Mouse (Mus musculus): ENCODE data around the gene Zfp53. TPM values are rescaled to one million over a fixed set of nuclear protein-coding genes. Genes with fewer than 3 reads are reported as not detected.

Gene Zfp53
- polyA plus RNA-seq, 1 experiment from 2014 or later = 5.6 TPM

Other genes starting within 250 kb of the Zfp53 start
- not detected in 2 replicates for gene Vmn1r235, start 232.6 kb upstream of the Zfp53 start, polyA plus RNA-seq (2016; fragmentation: Nextera tagmentation; extraction: Ambion mirVana)
- not detected in 2 replicates for gene Vmn1r236, start 206.1 kb upstream of the Zfp53 start, polyA plus RNA-seq (2016; fragmentation: Nextera tagmentation; extraction: Ambion mirVana)
- not detected in 2 replicates for gene Vmn1r237, start 177.1 kb upstream of the Zfp53 start, polyA plus RNA-seq (2016; fragmentation: Nextera tagmentation; extraction: Ambion mirVana)
- gene Zfp677, start 105.2 kb upstream of the Zfp53 start, polyA plus RNA-seq (2016; fragmentation: Nextera tagmentation; extraction: Ambion mirVana) = 1.6 and 2.5 TPM in 2 replicates
- 3.3 and 3.4 TPM in 2 replicates for gene Zfp54, start 65.8 kb upstream of the Zfp53 start, polyA plus RNA-seq (2016; fragmentation: Nextera tagmentation; extraction: Ambion mirVana)
- gene Zfp51, start 38.6 kb upstream of the Zfp53 start, polyA plus RNA-seq (2016; fragmentation: Nextera tagmentation; extraction: Ambion mirVana) = 9.7 and 10.1 TPM in 2 replicates
- gene Zfp52, start 46.5 kb downstream of the Zfp53 start, polyA plus RNA-seq (2016; fragmentation: Nextera tagmentation; extraction: Ambion mirVana) = 2.6 and 2.9 TPM in 2 replicates
- 14.4 and 15.1 TPM in 2 replicates for gene Zfp948, start 78.0 kb downstream of the Zfp53 start, polyA plus RNA-seq (2016; fragmentation: Nextera tagmentation; extraction: Ambion mirVana)
- gene Zfp983, start 161.6 kb downstream of the Zfp53 start, polyA plus RNA-seq (2016; fragmentation: Nextera tagmentation; extraction: Ambion mirVana) = 4.3 and 5.1 TPM in 2 replicates
- gene Gm10226, start 202.9 kb downstream of the Zfp53 start, polyA plus RNA-seq (2016; fragmentation: Nextera tagmentation; extraction: Ambion mirVana) = 3.1 and 4.6 TPM in 2 replicates
- 8.1 and 8.7 TPM in 2 replicates for gene Zfp760, start 218.7 kb downstream of the Zfp53 start, polyA plus RNA-seq (2016; fragmentation: Nextera tagmentation; extraction: Ambion mirVana)
- 4.4 and 6.2 TPM in 2 replicates for gene Zfp229, start 241.8 kb downstream of the Zfp53 start, polyA plus RNA-seq (2016; fragmentation: Nextera tagmentation; extraction: Ambion mirVana)

Measured in heart, embryonic 12.5 days (tissue).